Mouse (Mus musculus): ENCODE data around the gene Scp2.
"Not testable (repeated sequence)": the region's sequence is repeated elsewhere in the genome, so short reads cannot be mapped to it uniquely, and the experiment has no call there.

The Scp2 gene

DNA sequence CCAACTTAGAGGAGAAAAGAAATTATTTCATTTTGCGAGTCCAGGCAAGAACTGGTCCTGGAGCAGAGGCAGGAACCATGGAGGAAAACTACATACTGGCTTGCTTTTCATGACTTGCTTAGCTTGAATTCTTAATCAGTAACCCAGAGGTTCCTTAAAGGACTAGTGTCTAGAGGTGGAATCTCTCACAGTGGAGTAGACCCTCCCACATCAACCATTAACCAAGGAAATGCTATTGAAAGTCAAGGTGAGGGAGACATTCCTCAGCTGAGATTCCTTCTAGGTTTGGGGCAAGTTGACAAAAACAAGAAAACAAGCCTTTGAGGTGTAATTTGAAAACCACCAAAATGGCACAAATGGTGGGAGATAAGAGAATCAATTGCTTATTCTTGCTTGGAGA is at the start of gene Scp2:
TSS of gene Scp2 (minus strand) at position 119 of the 400 bp plus-strand sequence.
- no peak for DNase-seq (ENCODE audit: low read depth, low spot score)

DNA sequence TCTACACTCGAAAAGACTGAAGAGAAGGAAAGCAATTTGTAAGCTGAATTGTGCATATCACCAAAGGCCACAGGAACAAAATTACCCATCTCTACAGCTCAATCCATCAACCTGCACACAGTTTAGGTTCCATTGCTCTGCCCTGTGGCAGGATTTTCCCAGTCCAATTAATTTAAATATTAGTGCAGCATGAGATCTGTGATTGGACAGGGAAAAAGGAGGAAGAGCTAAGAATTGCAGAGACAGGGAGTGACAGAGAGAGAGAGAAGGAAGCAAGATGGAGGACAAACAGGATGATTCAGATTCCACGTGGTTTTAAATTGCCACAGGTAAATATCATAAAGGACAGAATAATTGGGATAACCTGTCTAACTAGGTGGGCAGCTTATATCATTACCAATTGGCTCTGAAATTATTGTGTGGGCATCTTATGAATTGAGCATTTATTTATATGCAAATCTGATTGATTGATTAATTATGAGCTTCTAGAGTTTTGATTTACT is 48.1 kb upstream of the Scp2 start:
- no peak for DNase-seq (ENCODE audit: low read depth, low spot score)

DNA sequence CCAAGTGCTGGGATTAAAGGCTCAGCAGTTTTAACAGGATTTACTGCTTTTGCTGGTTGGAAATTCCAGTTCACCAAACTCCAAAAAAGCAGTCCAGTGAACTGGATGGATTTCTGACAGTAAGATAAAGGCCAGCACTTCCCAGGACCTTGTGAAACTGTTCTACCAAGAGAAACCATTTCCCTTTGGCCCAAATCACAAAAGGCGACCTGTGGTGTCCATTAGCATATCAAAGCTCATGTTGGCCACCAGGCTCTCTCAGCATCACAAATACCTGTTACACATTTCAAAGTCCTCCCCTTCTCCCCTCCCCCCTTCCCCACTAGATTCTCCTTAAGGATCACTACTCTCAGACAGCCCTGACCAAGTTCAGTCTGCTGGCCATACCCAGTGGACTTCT is 37.5 kb upstream of the Scp2 start:
- peak; percentile 75 for DNase-seq (ENCODE audit: low read depth, low spot score)

DNA sequence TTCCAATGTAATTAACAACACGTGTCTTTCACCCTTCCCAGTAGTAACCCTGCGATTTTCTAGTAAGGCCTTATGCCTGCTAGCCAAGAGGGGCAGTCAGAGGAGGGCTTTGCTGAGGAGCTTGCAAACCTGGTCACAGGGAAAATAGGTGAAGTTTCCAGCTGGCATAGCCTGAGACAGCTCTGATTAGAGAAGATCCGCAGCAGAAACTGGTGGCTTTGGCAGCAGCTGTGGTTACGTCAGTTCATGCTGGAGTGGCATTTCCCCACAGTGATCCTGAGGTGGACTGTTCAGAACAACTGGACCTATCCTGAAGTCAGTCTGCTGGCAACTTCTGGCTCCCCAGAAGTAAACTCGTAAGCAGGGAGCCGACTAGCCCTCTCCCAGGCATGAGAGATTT is 23.3 kb upstream of the Scp2 start:
- DNase-seq (ENCODE audit: low read depth, low spot score), result no peak

DNA sequence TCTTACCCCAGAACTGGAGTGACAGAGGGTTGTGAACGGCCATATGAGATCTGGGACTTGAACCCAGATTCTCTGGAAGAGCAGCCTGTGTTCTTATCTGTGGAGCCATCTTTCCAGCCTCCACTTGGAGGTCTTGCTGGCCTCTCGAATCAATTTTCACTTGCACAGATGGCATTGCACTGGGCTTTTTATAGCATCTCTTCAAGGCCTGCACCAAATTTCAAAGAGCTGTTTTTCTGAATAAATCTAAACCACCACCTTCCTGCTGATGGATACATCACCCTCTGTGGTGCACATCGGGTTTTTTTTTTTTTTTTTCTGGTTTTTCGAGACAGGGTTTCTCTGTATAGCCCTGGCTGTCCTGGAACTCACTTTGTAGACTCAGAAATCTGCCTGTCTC is 22.1 kb upstream of the Scp2 start:
- no peak for DNase-seq (ENCODE audit: low read depth, low spot score)

DNA sequence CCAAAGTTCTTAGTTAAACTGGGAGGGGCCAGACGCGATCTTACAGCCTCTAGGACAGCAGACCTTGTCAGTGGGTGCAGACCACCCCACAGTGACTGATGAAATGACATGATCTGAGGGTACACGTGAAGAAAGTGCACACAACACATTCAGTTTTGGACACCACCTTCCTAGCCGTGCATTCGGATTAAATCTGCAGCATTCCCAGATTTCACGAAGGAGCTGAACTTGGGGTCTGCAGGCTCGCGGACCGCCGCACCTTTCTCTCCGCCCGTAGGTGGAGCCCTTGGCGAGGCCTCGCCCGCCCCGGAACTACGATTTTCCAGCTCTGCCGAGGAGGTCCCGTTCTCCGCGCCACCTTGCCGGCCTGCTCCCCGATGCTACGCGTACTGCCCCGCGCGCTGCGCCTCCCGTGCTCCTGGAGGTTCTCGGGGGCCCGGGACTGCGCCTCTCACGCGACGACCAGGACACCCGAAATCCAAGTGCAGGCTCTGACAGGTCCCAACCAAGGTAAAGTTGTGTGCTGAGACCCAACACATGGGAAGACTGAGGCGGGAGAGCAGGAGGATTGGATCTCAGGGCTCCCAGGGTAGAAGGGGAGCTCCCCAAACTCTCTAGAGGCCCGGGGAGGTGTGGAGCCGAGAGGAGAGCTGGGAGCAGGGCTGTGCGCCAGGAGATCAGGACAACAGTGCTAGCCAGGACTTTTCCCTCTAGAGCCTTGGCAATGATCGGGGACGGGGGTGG is 20.5 kb upstream of the Scp2 start, which contains the start of gene Echdc2:
TSS of gene Echdc2 (plus strand) at position 286 of the 744 bp plus-strand sequence.
- DNase-seq (ENCODE audit: low read depth, low spot score), result peak; percentile 36

DNA sequence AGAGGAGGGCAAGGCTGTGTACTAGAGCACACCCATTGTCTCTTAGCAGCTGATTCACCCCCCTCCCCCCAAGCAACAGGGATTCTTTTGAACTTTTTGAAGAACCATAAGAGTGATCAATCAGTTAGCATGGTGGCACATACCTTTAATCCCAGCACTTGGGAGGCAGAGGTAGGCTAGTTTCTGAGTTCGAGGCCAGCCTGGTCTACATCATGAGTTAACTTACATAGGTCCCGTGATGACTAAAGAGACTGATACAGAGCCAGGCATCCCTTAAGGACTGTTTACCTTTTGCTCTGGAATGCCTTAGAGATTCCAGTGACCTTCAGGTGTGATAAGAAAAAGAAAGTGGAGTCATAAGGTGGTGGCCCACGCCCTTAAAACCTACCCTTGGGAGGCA is 18.5 kb upstream of the Scp2 start:
- no peak for DNase-seq (ENCODE audit: low read depth, low spot score)

GRCm38 (mm10) chr4:108161936-108162335 is 17.1 kb upstream of the Scp2 start:
- DNase-seq (ENCODE audit: low read depth, low spot score), result no peak

DNA sequence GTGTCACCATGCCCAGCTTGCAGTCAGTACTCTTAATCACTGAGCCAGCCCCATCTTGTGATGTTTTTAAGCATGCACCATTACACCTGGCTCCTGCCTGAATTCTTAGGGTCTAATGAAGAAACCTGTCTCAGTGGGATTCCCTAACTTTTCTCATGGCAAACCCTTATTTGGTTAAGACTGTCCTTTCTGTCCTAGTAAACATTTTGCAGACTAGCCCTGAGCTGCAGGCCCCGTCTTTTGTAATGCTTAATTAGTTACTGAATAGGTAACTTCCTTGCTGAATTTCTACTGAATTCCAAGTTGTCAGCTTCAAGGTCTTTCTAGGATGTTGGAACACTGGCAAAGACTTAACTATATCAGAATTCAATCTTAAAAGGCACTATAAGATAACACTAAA is 10.3 kb upstream of the Scp2 start:
- DNase-seq (ENCODE audit: low read depth, low spot score), result not testable (repeated sequence)

DNA sequence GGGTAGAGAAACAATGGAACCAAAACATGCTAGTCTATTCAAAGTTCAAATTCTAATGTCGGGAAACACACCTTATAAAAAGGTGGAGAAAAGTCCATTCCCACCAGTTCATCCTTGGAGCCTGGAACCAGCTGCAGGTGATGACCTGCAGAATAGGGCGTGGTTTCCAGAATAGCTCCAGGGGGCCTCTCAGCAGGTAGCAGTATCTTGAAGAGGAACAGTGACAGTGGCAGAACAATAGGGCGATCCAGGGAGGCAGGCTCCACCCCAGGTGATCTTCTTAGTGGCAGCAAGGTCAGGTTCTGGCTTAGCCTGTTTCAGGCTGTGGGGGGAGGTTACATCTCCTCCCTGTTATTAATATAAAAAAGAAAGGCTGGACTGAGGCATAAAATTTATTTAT is 756 bp upstream of the Scp2 start:
- peak; percentile 20 for DNase-seq (ENCODE audit: low read depth, low spot score)

GRCm38 (mm10) chr4:108143778-108144177 is 1.0 kb downstream of the Scp2 start:
- no peak for DNase-seq (ENCODE audit: low read depth, low spot score)

GRCm38 (mm10) chr4:108143178-108143577 is 1.6 kb downstream of the Scp2 start:
- not testable (repeated sequence) for DNase-seq (ENCODE audit: low read depth, low spot score)

- DNase-seq (ENCODE audit: low read depth, low spot score), result no peak
Observed at GRCm38 (mm10) chr4:108136938-108137337, 7.9 kb downstream of the Scp2 start.

DNA sequence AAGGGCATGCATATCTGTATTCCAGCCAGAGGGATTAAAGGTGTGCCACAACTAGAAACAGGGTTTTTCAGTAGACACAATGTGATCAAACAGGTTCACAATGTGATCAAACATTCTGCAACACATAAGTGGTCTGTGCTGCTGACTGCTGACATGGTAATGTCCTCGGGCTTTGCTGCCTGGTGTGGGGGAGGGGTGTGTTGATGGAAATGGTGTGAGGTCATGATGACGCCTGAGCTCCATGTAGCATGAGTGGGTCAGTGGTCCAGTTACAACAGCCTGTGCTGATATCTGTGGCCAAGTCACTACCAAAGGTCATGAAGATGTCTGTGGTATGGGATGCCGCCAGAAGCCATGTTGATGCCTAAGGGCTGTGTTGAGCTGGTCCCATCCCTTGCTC is 14.3 kb downstream of the Scp2 start:
- DNase-seq (ENCODE audit: low read depth, low spot score), result no peak

DNA sequence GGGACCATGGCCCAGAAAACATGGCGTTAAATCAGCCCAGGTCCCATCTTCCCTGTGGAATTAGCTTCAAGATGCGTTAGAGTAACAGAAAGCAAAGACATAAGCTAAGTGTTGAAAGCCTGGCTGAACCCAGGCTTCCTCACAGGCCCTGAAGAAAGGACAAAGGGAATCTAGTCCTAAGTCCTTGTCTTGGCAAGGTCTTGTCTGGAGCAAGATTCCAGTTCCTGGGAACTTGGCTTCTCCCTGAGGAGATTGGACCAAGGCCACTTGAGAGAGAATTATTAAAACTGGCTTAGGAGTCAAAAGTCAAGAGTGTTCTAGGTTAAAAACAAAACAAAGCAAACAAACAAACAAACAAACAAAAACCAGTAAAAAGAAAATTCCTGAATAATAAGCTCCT is 16.5 kb downstream of the Scp2 start:
- DNase-seq (ENCODE audit: low read depth, low spot score), result no peak

DNA sequence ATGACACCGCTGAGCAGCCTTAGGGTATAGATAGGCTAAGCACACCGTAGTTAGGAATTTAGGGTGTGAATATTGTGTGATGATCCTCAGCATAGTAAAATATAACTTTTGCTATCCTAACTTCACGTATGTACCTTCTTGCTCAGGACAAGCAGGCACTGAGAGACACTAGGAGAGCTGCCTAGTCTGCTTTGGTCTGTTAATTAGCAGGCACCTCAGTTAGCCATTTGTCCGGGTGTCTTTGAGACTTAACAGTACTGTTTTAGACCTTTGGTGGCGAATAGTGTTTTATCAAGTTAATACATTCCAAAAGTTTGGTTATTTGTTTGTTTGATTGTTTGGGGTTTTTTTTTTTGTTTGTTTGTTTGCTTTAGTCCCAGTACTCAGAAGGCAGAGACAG is 17.3 kb downstream of the Scp2 start:
- DNase-seq (ENCODE audit: low read depth, low spot score), result no peak

- no peak for DNase-seq (ENCODE audit: low read depth, low spot score)
Observed at GRCm38 (mm10) chr4:108126260-108126659, 18.5 kb downstream of the Scp2 start.

DNA sequence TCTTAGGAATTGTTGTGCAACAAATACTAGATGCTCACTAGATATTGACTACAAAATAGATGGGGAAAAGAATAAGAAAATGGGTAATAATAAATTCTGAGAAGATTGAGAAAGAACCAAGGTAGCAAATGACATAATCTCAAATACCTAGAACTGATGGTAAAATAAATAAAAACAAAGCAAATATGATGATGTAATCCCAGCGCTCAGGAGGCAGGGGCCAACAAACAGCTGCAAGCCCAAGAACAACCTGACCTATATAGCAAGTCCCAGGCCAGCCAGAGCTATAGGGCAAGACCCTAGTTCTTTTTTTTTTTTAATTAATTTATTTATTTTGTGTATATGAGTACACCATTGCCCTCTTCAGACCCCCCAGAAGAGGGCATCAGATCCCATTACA is 20.7 kb downstream of the Scp2 start:
- DNase-seq (ENCODE audit: low read depth, low spot score), result no peak

DNA sequence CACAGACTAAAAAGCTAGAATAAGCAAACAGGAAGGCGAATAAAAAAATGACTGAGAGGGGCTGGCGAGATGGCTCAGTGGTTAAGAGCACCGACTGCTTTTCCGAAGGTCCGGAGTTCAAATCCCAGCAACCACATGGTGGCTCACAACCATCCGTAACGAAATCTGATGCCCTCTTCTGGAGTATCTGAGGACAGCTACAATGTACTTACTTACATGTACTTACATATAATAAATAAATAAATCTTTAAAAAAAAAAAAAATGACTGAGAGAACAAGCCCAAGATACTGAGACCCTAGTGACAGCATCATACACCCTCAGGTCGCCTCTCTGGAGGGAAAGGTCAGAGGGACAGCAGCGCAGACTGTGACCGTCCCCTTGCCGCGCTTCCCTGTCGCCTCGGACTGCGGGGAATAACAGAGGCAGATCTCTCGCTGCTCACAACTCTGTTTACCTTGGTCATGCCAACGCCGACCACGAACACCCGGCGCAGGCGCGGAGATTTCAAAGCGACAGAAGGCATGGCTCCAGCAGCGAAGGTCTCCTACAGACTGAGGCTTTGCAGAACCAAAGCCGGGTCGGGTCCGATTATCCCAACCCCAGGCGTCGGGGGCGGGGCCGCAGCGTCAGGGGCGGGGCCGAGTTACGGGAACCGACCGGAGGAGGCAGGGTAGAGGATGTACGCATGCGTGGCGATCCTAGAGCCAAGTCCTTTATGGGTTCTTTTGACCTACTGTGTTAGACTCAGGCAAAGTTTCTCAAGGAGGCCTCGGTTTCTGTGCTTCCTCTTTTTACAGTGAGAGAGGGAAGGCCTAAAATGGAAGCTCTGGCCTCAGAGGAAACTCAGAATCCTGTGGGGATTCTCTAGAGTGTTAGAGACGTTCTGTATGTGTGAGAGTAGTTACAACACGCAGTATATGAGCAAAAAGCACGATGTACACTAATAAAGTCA is 26.6 kb downstream of the Scp2 start:
- peak; percentile 81 for DNase-seq (ENCODE audit: low read depth, low spot score)

DNA sequence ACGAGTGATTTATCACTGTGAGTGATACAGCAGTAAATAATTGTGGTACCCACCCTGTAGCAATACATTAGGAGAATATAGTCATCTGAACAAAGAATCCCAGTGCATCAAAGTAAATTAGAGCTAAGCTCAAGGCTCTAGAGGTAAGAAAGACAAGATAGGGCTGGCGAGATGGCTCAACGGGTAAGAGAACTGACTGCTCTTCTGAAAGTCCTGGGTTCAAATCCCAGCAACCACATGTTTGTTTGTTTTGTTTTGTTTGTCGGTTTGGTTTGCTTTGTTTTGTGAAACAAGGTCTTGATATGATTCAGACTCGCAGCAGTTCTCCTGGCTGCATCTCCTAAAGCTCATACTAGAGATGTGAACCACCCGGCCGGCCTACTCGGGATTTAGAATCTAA is 27.3 kb downstream of the Scp2 start:
- DNase-seq (ENCODE audit: low read depth, low spot score), result no peak

- DNase-seq (ENCODE audit: low read depth, low spot score), result no peak
Observed at GRCm38 (mm10) chr4:108116466-108116865, 28.3 kb downstream of the Scp2 start.

DNA sequence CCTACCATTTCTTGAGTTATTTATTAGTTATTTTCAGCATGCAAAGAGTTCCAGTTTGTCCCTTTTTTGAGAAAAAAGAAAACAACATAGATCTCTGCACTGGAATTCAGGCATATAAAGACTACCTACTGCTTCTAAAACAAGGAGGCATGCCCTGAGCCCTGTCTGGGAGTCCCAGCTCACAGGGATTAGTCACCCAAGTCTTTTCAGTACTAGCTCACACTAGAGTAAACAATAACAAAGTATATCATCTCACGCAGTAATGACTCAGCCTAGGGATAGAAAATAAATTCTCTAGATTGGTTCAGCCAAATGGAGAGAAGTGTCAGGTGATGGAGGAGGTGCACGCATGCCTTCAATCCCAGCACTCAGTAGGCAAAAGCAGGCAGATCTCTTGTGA is 34.1 kb downstream of the Scp2 start:
- no peak for DNase-seq (ENCODE audit: low read depth, low spot score)

- DNase-seq (ENCODE audit: low read depth, low spot score), result no peak
Observed at GRCm38 (mm10) chr4:108109728-108110127, 35.1 kb downstream of the Scp2 start.

Data from WW6 (cell line).